Mouse (Mus musculus): ENCODE data around the gene Cd151. TPM values are rescaled to one million over a fixed set of nuclear protein-coding genes. Genes with fewer than 3 reads are reported as not detected.

Gene Cd151
- polyA plus RNA-seq, 1 experiment from 2014 or later: 49.6 TPM

DNA sequence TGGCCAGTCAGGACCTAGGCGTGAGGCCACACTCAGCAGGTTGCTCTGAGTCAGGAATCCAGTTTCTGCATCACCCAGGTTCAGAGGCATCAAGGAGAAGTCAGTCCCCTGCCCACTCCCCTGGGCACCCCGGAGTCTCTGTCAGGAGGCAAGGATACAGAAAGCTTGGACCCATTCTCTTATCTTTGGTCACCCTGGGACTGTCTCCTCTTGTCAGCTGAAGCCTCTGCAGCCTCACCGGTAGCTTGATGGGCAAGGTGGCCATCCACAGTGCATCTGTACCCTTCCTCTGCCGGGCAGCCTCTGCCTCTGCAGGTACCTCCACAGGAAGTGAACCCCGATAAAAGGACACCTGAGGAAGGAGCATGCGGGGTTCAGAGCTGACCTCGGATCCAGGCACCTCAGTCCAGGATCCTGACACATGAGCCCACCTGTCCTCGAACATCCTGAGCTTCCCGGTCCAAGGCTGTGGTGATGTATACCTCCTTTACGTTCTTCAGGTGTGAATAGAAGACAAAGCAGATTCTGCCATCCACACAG, 28.0 kb upstream of the Cd151 start:
- H3K4me2 ChIP-seq (replicated peaks; ENCODE audit: low read depth, low read length): no peak overlapping the region
- no peak for ATAC-seq
- no peak for DNase-seq (ENCODE audit: low spot score)
- no peak overlapping the region for H3K27ac ChIP-seq (ENCODE audit: low read length)
- H3K9ac ChIP-seq (replicated peaks; ENCODE audit: low read depth): no peak overlapping the region
- 93% methylated on average over 10 of the region's 10 CpGs for WGBS
- H3K36me3 ChIP-seq (ENCODE audit: insufficient read depth, low read length): no peaks in the 10 kb centered on the region
- peaks cover 27% of the 10 kb centered on the region for H3K4me1 ChIP-seq (ENCODE audit: insufficient read depth, low read depth, low read length)
- H3K9me3 ChIP-seq (ENCODE audit: low read length): no peaks in the 10 kb centered on the region
- TF ChIP-seq CTCF (IDR thresholded peaks at IDR 0.05) (no peak), EP300 (IDR thresholded peaks at IDR 0.05) (no peak)
- no peaks in the 10 kb centered on the region for H3K27me3 ChIP-seq (replicated peaks; ENCODE audit: insufficient read depth, low read length)
- H3K4me3 ChIP-seq (ENCODE audit: low read depth, low read length): no peak overlapping the region

DNA sequence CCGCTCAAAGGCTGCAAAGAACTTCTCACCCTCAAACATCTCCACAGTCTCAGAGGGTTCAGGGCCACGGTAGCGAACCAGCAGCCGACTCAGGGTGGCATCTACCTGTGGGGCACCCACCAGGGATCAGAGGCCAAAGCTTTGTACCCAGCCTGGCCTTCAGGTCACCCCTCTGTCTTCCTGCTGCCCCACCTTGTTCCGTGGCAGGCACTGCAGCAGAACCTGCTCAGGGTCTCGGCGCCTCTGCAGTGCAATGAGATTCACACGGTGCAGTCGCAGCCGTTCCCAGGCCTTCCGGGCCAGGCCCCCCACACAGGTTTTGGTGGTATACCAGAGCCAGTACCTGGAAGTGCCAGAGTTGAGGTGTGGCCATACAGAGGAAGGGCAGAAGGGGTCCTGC, 27.4 kb upstream of the Cd151 start:
- ATAC-seq: no peak
- TF ChIP-seq EP300 (IDR thresholded peaks at IDR 0.05): no peak
- TF ChIP-seq CTCF (IDR thresholded peaks at IDR 0.05): no peak
- H3K36me3 ChIP-seq (ENCODE audit: insufficient read depth, low read length): no peaks in the 10 kb centered on the region
- no peaks in the 10 kb centered on the region for H3K9me3 ChIP-seq (ENCODE audit: low read length)
- 96% methylated on average over 11 of the region's 11 CpGs for WGBS
- H3K4me1 ChIP-seq (ENCODE audit: insufficient read depth, low read depth, low read length): peaks cover 21% of the 10 kb centered on the region
- no peaks in the 10 kb centered on the region for H3K27me3 ChIP-seq (replicated peaks; ENCODE audit: insufficient read depth, low read length)
- no peak overlapping the region for H3K27ac ChIP-seq (ENCODE audit: low read length)
- no peak overlapping the region for H3K4me2 ChIP-seq (replicated peaks; ENCODE audit: low read depth, low read length)
- H3K4me3 ChIP-seq (ENCODE audit: low read depth, low read length): no peak overlapping the region
- no peak overlapping the region for H3K9ac ChIP-seq (replicated peaks; ENCODE audit: low read depth)
- no peak for DNase-seq (ENCODE audit: low spot score)

DNA sequence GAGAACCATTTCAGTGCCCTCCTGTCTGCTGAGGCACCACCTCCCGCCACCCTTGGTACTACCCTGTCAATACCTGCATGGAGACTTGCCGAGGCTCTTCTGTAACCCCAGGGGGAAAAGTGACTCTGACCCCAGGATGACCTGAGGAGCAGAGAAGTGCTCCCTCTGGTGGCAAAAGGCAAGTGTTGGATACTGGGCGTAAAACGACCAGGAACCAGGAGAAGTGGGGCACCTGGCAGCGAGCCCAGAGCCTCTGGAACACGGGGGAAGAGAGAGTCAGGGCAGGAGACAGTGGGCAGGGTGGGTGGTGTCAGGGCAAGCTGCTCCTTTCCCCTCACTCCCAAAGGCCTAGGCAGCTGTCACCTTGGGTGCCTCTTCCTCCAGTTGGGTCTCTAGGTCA, 26.6 kb upstream of the Cd151 start:
- DNase-seq (ENCODE audit: low spot score) (peak; percentile 82), ATAC-seq (0 out of 2 replicates have a peak, but pooled peaks have one; percentile 7)
- H3K4me1 ChIP-seq (ENCODE audit: insufficient read depth, low read depth, low read length): peaks cover 18% of the 10 kb centered on the region
- no peaks in the 10 kb centered on the region for H3K36me3 ChIP-seq (ENCODE audit: insufficient read depth, low read length)
- no peaks in the 10 kb centered on the region for H3K27me3 ChIP-seq (replicated peaks; ENCODE audit: insufficient read depth, low read length)
- H3K9me3 ChIP-seq (ENCODE audit: low read length): no peaks in the 10 kb centered on the region
- no peak overlapping the region for H3K4me2 ChIP-seq (replicated peaks; ENCODE audit: low read depth, low read length)
- H3K27ac ChIP-seq (ENCODE audit: low read length): no peak overlapping the region
- 20% methylated on average over 6 of the region's 6 CpGs for WGBS
- no peak overlapping the region for H3K4me3 ChIP-seq (ENCODE audit: low read depth, low read length)
- H3K9ac ChIP-seq (replicated peaks; ENCODE audit: low read depth): no peak overlapping the region
- TF ChIP-seq EP300 (IDR thresholded peaks at IDR 0.05) (no peak), CTCF (IDR thresholded peaks at IDR 0.05) (peak; percentile 85)

DNA sequence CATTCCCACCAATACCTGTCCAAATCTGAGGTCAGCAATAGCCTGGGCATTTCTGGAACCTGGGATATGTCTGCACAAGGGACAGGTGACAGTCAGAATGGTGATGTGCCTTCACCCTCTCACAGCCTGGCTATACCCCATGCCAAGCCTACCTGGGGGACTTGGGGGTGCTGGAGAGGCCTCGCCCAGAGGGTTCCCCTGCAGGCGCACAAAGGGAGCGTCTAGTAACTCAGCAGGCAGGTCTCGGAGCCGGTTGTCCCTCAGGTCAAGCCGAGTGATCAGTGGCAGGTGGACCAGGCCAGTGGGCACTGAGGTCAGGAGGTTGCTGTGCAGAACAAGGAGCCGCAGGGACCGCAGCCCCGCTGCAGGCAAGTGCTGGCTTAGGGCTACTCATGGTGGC, 25.7 kb upstream of the Cd151 start:
- Histone ChIP-seq H3K4me3 (ENCODE audit: low read depth, low read length) (no peak overlapping the region), H3K4me1 (ENCODE audit: insufficient read depth, low read depth, low read length) (peaks cover 17% of the 10 kb centered on the region), H3K27me3 (replicated peaks; ENCODE audit: insufficient read depth, low read length) (no peaks in the 10 kb centered on the region), H3K9ac (replicated peaks; ENCODE audit: low read depth) (no peak overlapping the region), H3K4me2 (replicated peaks; ENCODE audit: low read depth, low read length) (no peak overlapping the region), H3K36me3 (ENCODE audit: insufficient read depth, low read length) (no peaks in the 10 kb centered on the region), H3K27ac (ENCODE audit: low read length) (no peak overlapping the region), H3K9me3 (ENCODE audit: low read length) (no peaks in the 10 kb centered on the region)
- DNase-seq (ENCODE audit: low spot score) (no peak), ATAC-seq (no peak)
- WGBS: 92% methylated on average over 9 of the region's 9 CpGs
- TF ChIP-seq EP300 (IDR thresholded peaks at IDR 0.05) (no peak), CTCF (IDR thresholded peaks at IDR 0.05) (no peak)

DNA sequence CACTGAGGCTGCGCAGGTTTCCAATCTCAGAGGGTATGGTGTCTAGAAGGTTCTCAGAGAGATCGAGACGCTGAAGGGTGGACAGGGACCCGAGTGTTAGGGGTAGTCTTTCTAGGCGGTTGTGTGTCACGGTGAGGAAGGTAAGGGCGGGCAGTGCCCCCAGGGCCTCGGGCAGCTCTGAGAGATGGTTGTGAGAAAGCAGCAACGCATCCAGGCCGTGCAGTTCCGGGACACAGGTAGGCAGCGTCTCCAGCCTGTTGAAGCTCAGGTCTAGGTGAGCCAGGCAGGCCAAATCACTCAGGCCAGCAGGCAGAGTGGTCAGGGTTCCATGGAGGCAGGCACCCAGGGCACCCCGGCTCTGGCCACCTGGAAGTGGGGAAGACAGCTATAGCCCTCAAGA, 25.0 kb upstream of the Cd151 start:
- no peaks in the 10 kb centered on the region for H3K36me3 ChIP-seq (ENCODE audit: insufficient read depth, low read length)
- WGBS: 94% methylated on average over 13 of the region's 13 CpGs
- no peak overlapping the region for H3K4me3 ChIP-seq (ENCODE audit: low read depth, low read length)
- no peaks in the 10 kb centered on the region for H3K27me3 ChIP-seq (replicated peaks; ENCODE audit: insufficient read depth, low read length)
- no peak for DNase-seq (ENCODE audit: low spot score)
- H3K4me1 ChIP-seq (ENCODE audit: insufficient read depth, low read depth, low read length): peaks cover 12% of the 10 kb centered on the region
- TF ChIP-seq CTCF (IDR thresholded peaks at IDR 0.05) (no peak), EP300 (IDR thresholded peaks at IDR 0.05) (no peak)
- H3K4me2 ChIP-seq (replicated peaks; ENCODE audit: low read depth, low read length): no peak overlapping the region
- no peaks in the 10 kb centered on the region for H3K9me3 ChIP-seq (ENCODE audit: low read length)
- ATAC-seq: no peak
- no peak overlapping the region for H3K9ac ChIP-seq (replicated peaks; ENCODE audit: low read depth)
- H3K27ac ChIP-seq (ENCODE audit: low read length): no peak overlapping the region

DNA sequence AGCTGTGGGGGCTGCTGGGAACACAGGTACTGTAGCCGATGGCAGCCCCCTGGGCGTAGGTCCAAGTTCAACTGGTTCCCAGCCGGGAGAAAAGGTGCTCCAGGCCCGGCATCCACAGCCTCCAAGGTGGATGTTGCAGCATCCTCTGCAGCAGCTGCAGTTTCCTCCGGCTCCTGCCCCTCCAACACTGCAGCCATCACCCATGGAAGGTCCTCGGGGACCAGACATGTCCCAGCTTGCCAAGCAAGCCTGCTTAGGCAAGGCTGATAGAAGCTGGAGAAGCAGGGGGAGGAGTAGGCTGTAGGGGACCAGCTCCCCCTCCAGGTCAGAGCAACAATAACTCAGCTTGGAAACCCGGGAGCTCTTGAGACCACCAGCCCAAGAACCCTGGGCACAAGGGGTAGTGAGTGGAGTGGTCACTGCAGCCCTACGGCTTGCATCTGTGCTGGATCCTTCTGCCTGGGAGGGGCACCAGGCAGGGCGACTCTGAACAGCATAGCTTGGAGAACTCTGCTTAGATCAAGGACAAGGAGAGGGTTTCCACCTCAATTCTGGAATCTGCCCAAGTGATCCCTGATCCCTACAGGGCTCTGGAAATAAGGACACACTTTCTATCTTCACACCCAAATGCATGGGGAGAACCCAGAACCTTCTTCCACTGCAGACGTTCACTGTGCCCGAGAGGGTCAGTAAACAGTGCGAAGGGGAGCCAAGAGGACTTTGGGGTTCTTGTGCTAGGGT, 23.9 kb upstream of the Cd151 start:
- Histone ChIP-seq H3K27ac (ENCODE audit: low read length) (peak overlapping the region; percentile 4; the same call in 1 of the 2 replicates), H3K4me1 (ENCODE audit: insufficient read depth, low read depth, low read length) (peaks cover 12% of the 10 kb centered on the region), H3K27me3 (replicated peaks; ENCODE audit: insufficient read depth, low read length) (no peaks in the 10 kb centered on the region), H3K9me3 (ENCODE audit: low read length) (no peaks in the 10 kb centered on the region), H3K36me3 (ENCODE audit: insufficient read depth, low read length) (no peaks in the 10 kb centered on the region), H3K9ac (replicated peaks; ENCODE audit: low read depth) (no peak overlapping the region; the same call in 1 of the 2 replicates), H3K4me3 (ENCODE audit: low read depth, low read length) (peak overlapping the region; percentile 34), H3K4me2 (replicated peaks; ENCODE audit: low read depth, low read length) (peak overlapping the region; percentile 71)
- no peak for ATAC-seq
- TF ChIP-seq CTCF (IDR thresholded peaks at IDR 0.05): peak; percentile 50
- TF ChIP-seq EP300 (IDR thresholded peaks at IDR 0.05): no peak
- WGBS: 11% methylated on average over 12 of the region's 12 CpGs
- peak; percentile 59 for DNase-seq (ENCODE audit: low spot score)

Data from lung, postnatal 0 days (tissue).